Mouse (Mus musculus): ENCODE results near the gene 4921504E06Rik.

DNA sequence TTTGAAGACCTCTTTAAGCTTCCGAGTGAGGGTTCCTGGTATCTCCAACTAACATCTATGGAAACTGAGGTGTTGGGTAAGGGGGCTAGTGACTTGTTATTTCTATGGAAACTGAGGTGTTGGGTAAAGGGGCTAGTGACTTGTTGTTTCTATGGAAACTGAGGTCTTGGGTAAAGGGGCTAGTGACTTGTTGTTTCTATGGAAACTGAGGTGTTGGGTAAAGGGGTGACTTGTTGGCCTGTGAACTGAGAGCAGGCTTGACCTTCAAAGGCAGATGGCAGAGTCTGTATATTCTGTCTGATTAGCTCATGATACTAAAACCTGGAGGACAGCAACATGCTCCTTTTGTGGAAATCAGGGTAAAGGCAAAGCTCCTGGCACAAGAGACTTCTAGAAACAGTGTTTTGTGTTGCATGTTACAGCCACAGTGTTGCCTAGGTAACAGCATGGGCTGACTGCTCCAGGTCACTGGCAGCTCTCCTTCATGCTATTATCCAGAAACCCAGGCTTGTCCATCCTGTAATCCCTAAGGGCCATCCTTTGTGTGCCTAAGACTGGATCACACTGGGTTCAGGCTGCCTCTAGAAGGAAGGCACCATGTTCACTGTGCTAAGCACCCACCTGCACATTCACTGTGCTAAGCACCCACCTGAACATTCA lies 133.9 kb downstream of the 4921504E06Rik start:
- TF ChIP-seq CTCF (IDR thresholded peaks at IDR 0.05; ENCODE audit: extremely low read depth, insufficient read length, insufficient replicate concordance, low read depth, low read length) (no peak), POLR2A (IDR thresholded peaks at IDR 0.05; ENCODE audit: low read depth, low read length) (no peak)
